Mouse (Mus musculus) adipocyte (in vitro differentiated cells): ENCODE results near the gene Gsg1l.

ENCODE experiments used
- DNase-seq: peaks from one replicate; pipeline ENCODE4 v3.0.0-alpha.2; 2016; ENCODE audit warnings: low spot score

Gene Gsg1l

GRCm38 (mm10) chr7:125864026-125864425 lies 218.2 kb downstream of the Gsg1l start:
- DNase-seq = no peak

DNA sequence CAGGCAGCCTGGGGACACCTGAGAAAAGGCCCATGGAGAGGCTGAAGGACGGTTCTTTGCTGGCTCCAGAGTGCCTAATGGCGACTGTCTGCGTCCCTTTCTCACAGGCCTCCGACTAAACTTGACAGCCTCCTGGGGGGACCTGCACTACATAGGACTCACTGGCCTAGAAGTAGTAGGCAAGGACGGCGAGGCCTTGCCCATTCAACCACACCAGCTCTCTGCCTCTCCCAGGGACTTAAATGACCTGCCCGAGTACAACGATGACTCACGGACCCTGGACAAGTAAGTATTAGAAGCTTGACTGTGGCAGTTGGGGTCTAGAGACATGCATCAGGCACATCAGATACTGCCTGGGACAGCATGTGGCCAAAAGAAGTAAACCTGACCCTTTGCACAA lies 221.8 kb downstream of the Gsg1l start:
- DNase-seq = no peak

- DNase-seq = no peak
These were observed 222.6 kb downstream of the Gsg1l start for GRCm38 (mm10) chr7:125859564-125859963.

GRCm38 (mm10) chr7:125847528-125847866 lies 234.7 kb downstream of the Gsg1l start:
- DNase-seq = peak; percentile 2

DNA sequence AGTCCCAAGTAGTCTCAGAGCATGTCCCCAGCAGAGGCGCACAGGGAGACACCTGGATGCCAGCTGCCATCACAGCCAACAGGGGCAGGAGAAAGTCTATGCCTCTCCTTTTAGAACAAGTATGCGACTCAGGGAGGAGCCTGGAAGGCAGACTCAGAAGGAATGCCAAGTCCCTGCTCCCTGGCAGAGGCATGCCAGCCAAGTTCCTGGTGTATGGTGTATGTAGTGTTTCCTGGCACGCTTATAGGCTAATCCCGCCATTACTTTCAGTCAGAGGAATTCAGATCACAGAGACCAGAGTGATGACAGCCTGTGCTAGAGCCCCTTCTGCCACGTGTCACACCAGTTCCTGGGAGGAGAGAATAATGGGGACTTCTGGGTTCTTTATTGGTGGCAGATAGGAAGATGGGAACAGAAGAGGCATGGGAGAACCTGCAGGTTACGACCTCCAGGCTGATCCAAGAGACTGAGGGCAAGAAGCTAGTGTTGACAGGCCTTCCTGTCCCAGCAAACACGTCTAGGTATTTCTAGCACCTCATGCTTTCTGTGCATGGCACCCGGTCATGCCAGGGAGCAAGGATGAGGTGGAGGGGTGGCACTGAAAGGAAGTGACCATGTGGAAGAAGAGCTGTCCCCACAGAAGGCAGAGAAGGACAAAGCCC lies 235.2 kb downstream of the Gsg1l start:
- DNase-seq = peak; percentile 5

GRCm38 (mm10) chr7:125845611-125846010 lies 236.6 kb downstream of the Gsg1l start:
- peak; percentile 5 for DNase-seq

DNA sequence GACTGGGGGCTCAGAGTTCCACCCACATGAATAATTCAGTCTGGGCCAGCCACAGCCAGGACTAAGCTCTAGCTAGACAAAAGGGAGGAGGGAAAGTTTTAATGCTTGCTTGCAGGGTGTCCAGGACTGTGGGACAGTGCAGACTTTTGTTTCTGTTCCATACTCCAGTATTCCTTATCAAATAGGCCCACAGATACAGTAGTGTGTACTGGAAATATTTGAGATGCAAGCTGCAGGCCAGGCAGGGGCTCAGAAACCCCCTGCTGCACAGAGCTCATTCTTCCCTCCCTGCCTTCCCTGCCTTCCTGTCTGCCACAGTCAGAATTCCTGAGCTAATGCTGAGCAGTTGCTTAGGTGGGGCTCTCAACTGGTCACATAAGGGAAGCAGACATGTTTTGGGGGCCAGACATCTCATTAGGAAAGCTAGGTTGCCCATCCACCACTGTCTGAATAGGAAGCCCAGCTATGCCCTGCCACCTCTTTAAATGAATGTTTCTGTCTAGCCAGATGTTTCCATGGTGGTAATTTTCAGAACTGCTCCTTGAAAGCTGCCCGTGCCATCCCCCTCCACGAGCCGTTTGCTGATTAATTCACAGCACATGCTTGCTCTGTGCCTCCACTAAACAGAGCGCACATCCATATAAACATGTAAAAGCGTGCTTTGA lies 244.0 kb downstream of the Gsg1l start:
- DNase-seq = no peak

- no peak for DNase-seq
These were observed 248.7 kb downstream of the Gsg1l start for GRCm38 (mm10) chr7:125833471-125833870.

DNA sequence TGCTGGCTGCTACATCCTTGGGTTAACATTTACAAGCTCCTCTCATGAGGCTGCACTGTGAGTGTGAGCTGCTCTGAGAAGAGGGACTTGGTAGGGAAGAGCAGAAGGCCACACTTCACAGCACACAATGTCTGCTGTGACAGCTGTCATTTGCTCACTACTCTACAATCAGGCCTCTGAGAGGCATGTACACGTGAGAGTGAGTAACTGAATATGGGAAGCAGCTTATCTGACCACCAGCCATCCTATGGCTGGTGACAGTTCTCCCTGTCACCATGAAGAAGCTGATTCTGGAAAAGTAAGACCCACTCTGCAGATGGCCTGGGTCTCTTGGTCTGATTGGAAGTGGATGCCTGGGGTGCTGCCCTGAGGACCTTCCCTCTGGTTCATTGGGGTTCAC lies 249.4 kb downstream of the Gsg1l start:
- DNase-seq = no peak

- no peak for DNase-seq
These were observed 253.0 kb downstream of the Gsg1l start for GRCm38 (mm10) chr7:125829121-125829666.

DNA sequence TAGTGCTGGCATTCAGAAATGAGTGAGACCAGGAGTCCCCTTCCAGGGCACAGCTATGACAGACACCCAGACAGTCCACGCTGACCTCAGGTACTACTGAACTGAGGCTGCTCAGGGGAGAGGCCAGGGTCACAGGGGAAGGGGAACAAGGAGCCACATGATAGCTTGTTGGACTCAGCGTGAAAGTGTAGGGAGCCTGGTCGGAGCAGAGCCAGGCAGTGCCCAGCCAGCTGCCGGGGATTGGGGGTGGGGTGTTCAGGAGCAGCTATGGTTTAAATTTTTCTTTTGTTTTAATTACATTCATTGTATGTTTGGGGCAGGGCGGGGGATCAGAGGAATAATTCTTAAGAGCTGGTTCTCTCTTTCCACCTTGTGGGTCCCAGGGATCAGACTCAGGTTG lies 253.7 kb downstream of the Gsg1l start:
- DNase-seq = no peak
